Mouse (Mus musculus): Measurements from ENCODE around the gene Gm10282.

Gene Gm10282

GRCm38 (mm10) chr8:72312926-72313518 lies 8.0 kb upstream of the Gm10282 start:
- H3K27me3 ChIP-seq (ENCODE audit: insufficient read depth, low read length) = no peaks in the 10 kb centered on the region

GRCm38 (mm10) chr8:72310849-72311506 lies 5.9 kb upstream of the Gm10282 start:
- peaks cover 87% of the 10 kb centered on the region for H3K4me1 ChIP-seq (replicated peaks; ENCODE audit: low read depth, low read length)
- TF ChIP-seq NANOG (IDR thresholded peaks at IDR 0.05; ENCODE audit: borderline replicate concordance, low read length) (peak; percentile 62; the same call in 1 of the 2 replicates), POU5F1 (IDR thresholded peaks at IDR 0.05; ENCODE audit: borderline replicate concordance, low read length) (peak; percentile 66; the same call in 1 of the 2 replicates), CTCF (conservative IDR thresholded peaks at IDR 0.05; ENCODE audit: low read length) (no peak)
- H3K36me3 ChIP-seq (ENCODE audit: insufficient read depth, low read length) = no peaks in the 10 kb centered on the region
- H3K4me3 ChIP-seq (replicated peaks; ENCODE audit: low read length) = 0 out of 2 replicates have a peak overlapping the region, but pooled peaks have one; percentile 3
- H3K27me3 ChIP-seq (ENCODE audit: insufficient read depth, low read length) = no peaks in the 10 kb centered on the region
- no peaks in the 10 kb centered on the region for H3K9me3 ChIP-seq (ENCODE audit: low read length)

More at GRCm38 (mm10) chr8:72312926-72313518, 8.0 kb upstream of the Gm10282 start:
- TF ChIP-seq NANOG (IDR thresholded peaks at IDR 0.05; ENCODE audit: borderline replicate concordance, low read length) (no peak), CTCF (conservative IDR thresholded peaks at IDR 0.05; ENCODE audit: low read length) (no peak), POU5F1 (IDR thresholded peaks at IDR 0.05; ENCODE audit: borderline replicate concordance, low read length) (no peak)
- Histone ChIP-seq H3K4me1 (replicated peaks; ENCODE audit: low read depth, low read length) (peaks cover 87% of the 10 kb centered on the region), H3K4me3 (replicated peaks; ENCODE audit: low read length) (no peak overlapping the region), H3K36me3 (ENCODE audit: insufficient read depth, low read length) (no peaks in the 10 kb centered on the region), H3K9me3 (ENCODE audit: low read length) (no peaks in the 10 kb centered on the region)

- no peaks in the 10 kb centered on the region for H3K9me3 ChIP-seq (ENCODE audit: low read length)
- H3K27me3 ChIP-seq (ENCODE audit: insufficient read depth, low read length) = no peaks in the 10 kb centered on the region
- peak overlapping the region; percentile 39 for H3K4me3 ChIP-seq (replicated peaks; ENCODE audit: low read length)
- peaks cover 77% of the 10 kb centered on the region for H3K4me1 ChIP-seq (replicated peaks; ENCODE audit: low read depth, low read length)
- TF ChIP-seq NANOG (IDR thresholded peaks at IDR 0.05; ENCODE audit: borderline replicate concordance, low read length) (no peak), POU5F1 (IDR thresholded peaks at IDR 0.05; ENCODE audit: borderline replicate concordance, low read length) (no peak), CTCF (conservative IDR thresholded peaks at IDR 0.05; ENCODE audit: low read length) (no peak)
- H3K36me3 ChIP-seq (ENCODE audit: insufficient read depth, low read length) = no peaks in the 10 kb centered on the region
Measured at GRCm38 (mm10) chr8:72308276-72308675, 3.2 kb upstream of the Gm10282 start.

GRCm38 (mm10) chr8:72306913-72307312 lies 1.9 kb upstream of the Gm10282 start:
- no peak overlapping the region for H3K4me3 ChIP-seq (replicated peaks; ENCODE audit: low read length)
- peaks cover 77% of the 10 kb centered on the region for H3K4me1 ChIP-seq (replicated peaks; ENCODE audit: low read depth, low read length)
- H3K36me3 ChIP-seq (ENCODE audit: insufficient read depth, low read length) = no peaks in the 10 kb centered on the region
- H3K9me3 ChIP-seq (ENCODE audit: low read length) = no peaks in the 10 kb centered on the region
- no peaks in the 10 kb centered on the region for H3K27me3 ChIP-seq (ENCODE audit: insufficient read depth, low read length)
- TF ChIP-seq CTCF (conservative IDR thresholded peaks at IDR 0.05; ENCODE audit: low read length) (no peak), NANOG (IDR thresholded peaks at IDR 0.05; ENCODE audit: borderline replicate concordance, low read length) (no peak), POU5F1 (IDR thresholded peaks at IDR 0.05; ENCODE audit: borderline replicate concordance, low read length) (no peak)

- no peaks in the 10 kb centered on the region for H3K36me3 ChIP-seq (ENCODE audit: insufficient read depth, low read length)
- H3K4me3 ChIP-seq (replicated peaks; ENCODE audit: low read length) = no peak overlapping the region
- TF ChIP-seq CTCF (conservative IDR thresholded peaks at IDR 0.05; ENCODE audit: low read length) = no peak
- TF ChIP-seq POU5F1 (IDR thresholded peaks at IDR 0.05; ENCODE audit: borderline replicate concordance, low read length) = no peak
- TF ChIP-seq NANOG (IDR thresholded peaks at IDR 0.05; ENCODE audit: borderline replicate concordance, low read length) = no peak
- H3K4me1 ChIP-seq (replicated peaks; ENCODE audit: low read depth, low read length) = peaks cover 70% of the 10 kb centered on the region
- no peaks in the 10 kb centered on the region for H3K9me3 ChIP-seq (ENCODE audit: low read length)
- H3K27me3 ChIP-seq (ENCODE audit: insufficient read depth, low read length) = no peaks in the 10 kb centered on the region
Measured at GRCm38 (mm10) chr8:72303633-72304032, 1.4 kb downstream of the Gm10282 start.

GRCm38 (mm10) chr8:72302986-72303612 lies 2.0 kb downstream of the Gm10282 start:
- H3K27me3 ChIP-seq (ENCODE audit: insufficient read depth, low read length) = no peaks in the 10 kb centered on the region
- TF ChIP-seq NANOG (IDR thresholded peaks at IDR 0.05; ENCODE audit: borderline replicate concordance, low read length) (no peak), POU5F1 (IDR thresholded peaks at IDR 0.05; ENCODE audit: borderline replicate concordance, low read length) (no peak), CTCF (conservative IDR thresholded peaks at IDR 0.05; ENCODE audit: low read length) (no peak)
- no peak overlapping the region for H3K4me3 ChIP-seq (replicated peaks; ENCODE audit: low read length)
- H3K36me3 ChIP-seq (ENCODE audit: insufficient read depth, low read length) = no peaks in the 10 kb centered on the region
- H3K9me3 ChIP-seq (ENCODE audit: low read length) = no peaks in the 10 kb centered on the region
- peaks cover 64% of the 10 kb centered on the region for H3K4me1 ChIP-seq (replicated peaks; ENCODE audit: low read depth, low read length)

- H3K4me3 ChIP-seq (replicated peaks; ENCODE audit: low read length) = 0 out of 2 replicates have a peak overlapping the region, but pooled peaks have one; percentile 1
- H3K4me1 ChIP-seq (replicated peaks; ENCODE audit: low read depth, low read length) = peaks cover 61% of the 10 kb centered on the region
- H3K36me3 ChIP-seq (ENCODE audit: insufficient read depth, low read length) = no peaks in the 10 kb centered on the region
- TF ChIP-seq NANOG (IDR thresholded peaks at IDR 0.05; ENCODE audit: borderline replicate concordance, low read length) (no peak), POU5F1 (IDR thresholded peaks at IDR 0.05; ENCODE audit: borderline replicate concordance, low read length) (no peak), CTCF (conservative IDR thresholded peaks at IDR 0.05; ENCODE audit: low read length) (no peak)
- H3K9me3 ChIP-seq (ENCODE audit: low read length) = no peaks in the 10 kb centered on the region
- H3K27me3 ChIP-seq (ENCODE audit: insufficient read depth, low read length) = no peaks in the 10 kb centered on the region
Measured at GRCm38 (mm10) chr8:72301497-72301896, 3.6 kb downstream of the Gm10282 start.

- no peak for TF ChIP-seq CTCF (conservative IDR thresholded peaks at IDR 0.05; ENCODE audit: low read length)
- no peak for TF ChIP-seq POU5F1 (IDR thresholded peaks at IDR 0.05; ENCODE audit: borderline replicate concordance, low read length)
- TF ChIP-seq NANOG (IDR thresholded peaks at IDR 0.05; ENCODE audit: borderline replicate concordance, low read length) = no peak
- no peaks in the 10 kb centered on the region for H3K36me3 ChIP-seq (ENCODE audit: insufficient read depth, low read length)
- no peaks in the 10 kb centered on the region for H3K9me3 ChIP-seq (ENCODE audit: low read length)
- peaks cover 60% of the 10 kb centered on the region for H3K4me1 ChIP-seq (replicated peaks; ENCODE audit: low read depth, low read length)
- no peak overlapping the region for H3K4me3 ChIP-seq (replicated peaks; ENCODE audit: low read length)
- H3K27me3 ChIP-seq (ENCODE audit: insufficient read depth, low read length) = no peaks in the 10 kb centered on the region
Measured at GRCm38 (mm10) chr8:72300654-72301400, 4.2 kb downstream of the Gm10282 start.

Measured in E14TG2a.4 (cell line).